Mouse (Mus musculus): ENCODE measurements around the gene Gm44511.

DNA sequence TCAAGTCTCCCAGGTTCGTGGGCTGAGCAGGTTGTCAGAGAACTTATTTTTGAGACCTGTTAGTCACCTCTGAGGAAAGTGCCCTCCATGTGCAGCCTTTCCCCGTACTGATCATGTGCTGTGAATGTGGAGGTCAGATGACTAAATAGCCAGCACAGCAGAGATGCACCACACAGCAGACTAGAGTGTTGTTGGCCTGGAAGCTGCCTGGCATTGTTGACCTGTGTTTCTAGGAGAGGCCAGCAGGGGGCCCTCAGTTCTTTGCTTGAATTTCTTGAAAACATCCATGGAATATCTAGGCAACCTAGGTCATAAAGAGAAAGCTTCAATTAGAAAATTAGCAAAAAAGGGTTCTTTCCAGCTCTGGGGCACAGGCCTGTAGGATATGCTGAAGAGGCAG lies 23.8 kb upstream of the Gm44511 start:
- TF ChIP-seq POLR2A (IDR thresholded peaks at IDR 0.05; ENCODE audit: control insufficient read depth, low read depth, low read length), result no peak
- peak; percentile 35; the same call in 1 of the 2 replicates for TF ChIP-seq CTCF (IDR thresholded peaks at IDR 0.05; ENCODE audit: control insufficient read depth, insufficient read depth, insufficient replicate concordance, low read depth, low read length)

Measured in testis, adult 2 months (tissue).